Mouse (Mus musculus) stomach, embryonic 14.5 days (tissue): Measurements from ENCODE around the gene Dnajc5. TPM values are rescaled to one million over a fixed set of nuclear protein-coding genes. Genes with fewer than 3 reads are reported as not detected.

Source experiments
- ATAC-seq: fragments of 200-750 bp; cut with Nextera tagmentation; 2 replicates; pipeline ENCODE4 v1.8.0; 2017; ENCODE audit warnings: low read depth, moderate TSS enrichment; ENCODE audit not compliant: insufficient number of reproducible peaks, insufficient read depth, low FRiP score
- H3K27ac ChIP-seq: fragments of 300-500 bp; sonication (generic); 2 replicates; pipeline ENCODE4 v1.5.1; 2014; ENCODE audit warnings: mild to moderate bottlenecking, low read length, moderate library complexity, mixed read lengths
- H3K27me3 ChIP-seq: fragments of 300-500 bp; sonication (generic); 2 replicates; pipeline ENCODE4 v1.6.1; 2014; ENCODE audit warnings: low read length, control low read depth, mixed read lengths; ENCODE audit not compliant: control insufficient read depth, insufficient read depth
- H3K36me3 ChIP-seq: fragments of 300-500 bp; sonication (generic); 2 replicates; pipeline ENCODE4 v1.6.1; 2014; ENCODE audit warnings: mild to moderate bottlenecking, control low read depth, low read length, moderate library complexity, mixed read lengths; ENCODE audit not compliant: control insufficient read depth, insufficient read depth
- H3K4me1 ChIP-seq: fragments of 300-500 bp; sonication (generic); 2 replicates; pipeline ENCODE4 v1.6.1; 2014; ENCODE audit warnings: low read length, control low read depth, mixed read lengths; ENCODE audit not compliant: control insufficient read depth, insufficient read depth
- H3K4me2 ChIP-seq: fragments of 300-500 bp; sonication (generic); replicated peaks from 2 replicates; pipeline ENCODE4 v1.6.1; 2014; ENCODE audit warnings: low read depth, low read length, control low read depth
- H3K4me3 ChIP-seq: fragments of 300-500 bp; sonication (generic); 2 replicates; pipeline ENCODE4 v1.5.1; 2014; ENCODE audit warnings: low read depth, low read length, control low read depth
- H3K9ac ChIP-seq: fragments of 300-500 bp; sonication (generic); replicated peaks from 2 replicates; pipeline ENCODE4 v1.6.1; 2014; ENCODE audit warnings: low read depth, mild to moderate bottlenecking, control low read depth, low read length, moderate library complexity, mixed read lengths
- H3K9me3 ChIP-seq: fragments of 300-500 bp; sonication (generic); 2 replicates; pipeline ENCODE4 v1.6.1; 2016; ENCODE audit warnings: low read depth, low read length, control low read depth; ENCODE audit not compliant: control insufficient read depth
- WGBS: fragments of 180-500 bp; shearing (Covaris S2); extraction: QIAGEN DNeasy Blood & Tissue Kit; methylation state at CpG from one replicate; pipeline ENCODE4 v1.1.7; 2014; 5-methylcytosine and 5-hydroxymethylcytosine counted together
- polyA plus RNA-seq: library from polyadenylated mRNA; unstranded; fragments of >200 nt; fragmentation: Nextera tagmentation; extraction: Ambion mirVana; gene quantifications from 2 replicates; pipeline ENCODE4 v1.2.1, GENCODE M21; 2014

Dnajc5 gene
- polyA plus RNA-seq, 1 experiment from 2014 or later, result 83.1 TPM

- ATAC-seq, result no peak
- H3K27ac ChIP-seq, result no peak overlapping the region
- no peak overlapping the region for H3K9ac ChIP-seq
- H3K4me2 ChIP-seq, result no peak overlapping the region
- H3K4me3 ChIP-seq, result no peak overlapping the region
- no peaks in the 10 kb centered on the region for H3K27me3 ChIP-seq
- H3K36me3 ChIP-seq, result peaks cover 49% of the 10 kb centered on the region
- peaks cover 9% of the 10 kb centered on the region; the same call in 1 of the 2 replicates for H3K4me1 ChIP-seq
- 94% methylated on average over 5 of the region's 5 CpGs for WGBS
- no peaks in the 10 kb centered on the region for H3K9me3 ChIP-seq
Measured at GRCm38 (mm10) chr2:181590471-181590870, 70.2 kb downstream of the Dnajc5 start.

GRCm38 (mm10) chr2:181591528-181592085 lies 71.3 kb downstream of the Dnajc5 start, which contains the start of gene Prpf6:
Prpf6 (plus strand) TSS chr2:181591868.
- peaks cover 9% of the 10 kb centered on the region; the same call in 1 of the 2 replicates for H3K4me1 ChIP-seq
- H3K9ac ChIP-seq, result peak within 1 kb of the TSS; percentile 97
- peak within 1 kb of the TSS; percentile 94 for H3K4me3 ChIP-seq
- 0 out of 2 replicates have a peak, but pooled peaks have one; percentile 3 for ATAC-seq
- 2% methylated on average over 5 of the region's 5 CpGs for WGBS
- no peaks in the 10 kb centered on the region for H3K9me3 ChIP-seq
- peak within 1 kb of the TSS; percentile 83 for H3K27ac ChIP-seq
- no peaks in the 10 kb centered on the region for H3K27me3 ChIP-seq
- peaks cover 38% of the 10 kb centered on the region for H3K36me3 ChIP-seq
- H3K4me2 ChIP-seq, result peak within 1 kb of the TSS; percentile 78

- peak within 1 kb of the TSS; percentile 94 for H3K4me3 ChIP-seq
- H3K9ac ChIP-seq, result peak within 1 kb of the TSS; percentile 97
- H3K27ac ChIP-seq, result peak within 1 kb of the TSS; percentile 83
- H3K36me3 ChIP-seq, result peaks cover 31% of the 10 kb centered on the region
- peak within 1 kb of the TSS; percentile 78 for H3K4me2 ChIP-seq
- H3K9me3 ChIP-seq, result no peaks in the 10 kb centered on the region
- peaks cover 9% of the 10 kb centered on the region; the same call in 1 of the 2 replicates for H3K4me1 ChIP-seq
- ATAC-seq, result peak; percentile 75
- WGBS, result under 1% methylated on average over 57 of the region's 97 CpGs
- H3K27me3 ChIP-seq, result no peaks in the 10 kb centered on the region
Measured at GRCm38 (mm10) chr2:181592231-181593041, 72.2 kb downstream of the Dnajc5 start, which contains the start of gene Zfp512b. Zfp512b (minus strand) TSS chr2:181592803.

- Histone ChIP-seq H3K36me3 (peaks cover 26% of the 10 kb centered on the region), H3K4me2 (peak overlapping the region; percentile 78), H3K4me3 (peak overlapping the region; percentile 94), H3K4me1 (peaks cover 9% of the 10 kb centered on the region; the same call in 1 of the 2 replicates), H3K27me3 (no peaks in the 10 kb centered on the region), H3K9ac (peak overlapping the region; percentile 97), H3K9me3 (no peaks in the 10 kb centered on the region), H3K27ac (peak overlapping the region; percentile 83)
- peak; percentile 23; the same call in 1 of the 2 replicates for ATAC-seq
- WGBS, result 3% methylated on average over 6 of the region's 6 CpGs
Measured at GRCm38 (mm10) chr2:181593042-181593421, 72.7 kb downstream of the Dnajc5 start.

- Histone ChIP-seq H3K27ac (no peak overlapping the region), H3K36me3 (peaks cover 17% of the 10 kb centered on the region), H3K27me3 (no peaks in the 10 kb centered on the region), H3K4me2 (no peak overlapping the region), H3K9ac (no peak overlapping the region), H3K4me1 (peaks cover 9% of the 10 kb centered on the region; the same call in 1 of the 2 replicates), H3K9me3 (no peaks in the 10 kb centered on the region), H3K4me3 (no peak overlapping the region)
- ATAC-seq, result no peak
Measured at GRCm38 (mm10) chr2:181593937-181594336, 73.7 kb downstream of the Dnajc5 start.

- H3K4me2 ChIP-seq, result no peak overlapping the region
- ATAC-seq, result no peak
- H3K9ac ChIP-seq, result no peak overlapping the region
Measured at GRCm38 (mm10) chr2:181594946-181595696, 74.8 kb downstream of the Dnajc5 start.

GRCm38 (mm10) chr2:181596221-181596960 lies 76.1 kb downstream of the Dnajc5 start:
- no peaks in the 10 kb centered on the region for H3K36me3 ChIP-seq
- no peak overlapping the region for H3K4me2 ChIP-seq
- no peak for ATAC-seq
- no peak overlapping the region for H3K27ac ChIP-seq
- H3K4me3 ChIP-seq, result no peak overlapping the region
- H3K9me3 ChIP-seq, result no peaks in the 10 kb centered on the region
- no peak overlapping the region for H3K9ac ChIP-seq
- WGBS, result 47% methylated on average over 6 of the region's 6 CpGs
- H3K27me3 ChIP-seq, result no peaks in the 10 kb centered on the region
- H3K4me1 ChIP-seq, result peaks cover 9% of the 10 kb centered on the region; the same call in 1 of the 2 replicates

More at GRCm38 (mm10) chr2:181594946-181595696, 74.8 kb downstream of the Dnajc5 start:
- no peak overlapping the region for H3K27ac ChIP-seq
- H3K27me3 ChIP-seq, result no peaks in the 10 kb centered on the region
- H3K4me1 ChIP-seq, result peaks cover 9% of the 10 kb centered on the region; the same call in 1 of the 2 replicates
- H3K4me3 ChIP-seq, result no peak overlapping the region
- H3K9me3 ChIP-seq, result no peaks in the 10 kb centered on the region
- 67% methylated on average over 4 of the region's 4 CpGs for WGBS
- peaks cover 6% of the 10 kb centered on the region; the same call in 1 of the 2 replicates for H3K36me3 ChIP-seq
